Mouse (Mus musculus): Measurements from ENCODE around the gene Atg9a.

Atg9a gene

DNA sequence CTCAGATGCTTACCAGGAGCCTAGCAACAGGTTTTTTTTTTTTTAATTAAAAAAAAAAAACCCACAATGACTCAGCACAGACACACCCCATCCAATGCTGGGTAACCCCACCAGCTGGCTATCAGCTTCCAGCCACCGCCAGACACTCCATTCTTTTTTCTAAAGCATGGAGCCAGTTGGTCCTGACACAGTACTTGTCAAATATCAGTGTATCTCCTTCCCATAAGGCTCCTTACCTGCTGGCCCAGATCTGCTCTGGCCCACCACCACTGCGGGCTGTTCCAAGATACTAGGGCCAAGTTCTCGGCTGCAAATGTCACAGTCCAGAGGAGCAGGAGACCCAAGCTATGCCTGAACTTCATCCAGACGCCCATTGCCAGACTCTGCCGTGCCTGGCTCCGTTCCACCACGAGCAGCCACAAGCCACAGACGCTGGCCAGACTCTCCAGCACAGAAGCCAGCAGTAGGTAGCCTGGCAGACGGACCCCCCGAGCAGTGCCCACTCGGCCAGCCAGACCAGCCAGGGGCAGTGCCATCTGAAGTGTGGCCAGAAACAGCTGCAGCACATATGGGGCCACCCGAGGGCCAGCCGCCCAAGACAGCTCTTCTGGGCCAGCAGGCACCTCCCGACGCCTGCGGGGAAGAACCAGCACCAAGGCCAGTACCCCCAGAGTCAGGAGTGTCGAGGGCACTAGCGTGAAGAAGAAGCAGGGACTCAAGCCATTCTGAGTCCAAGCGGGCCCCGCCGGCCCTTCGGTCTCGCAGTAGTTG lies 12.5 kb downstream of the Atg9a start:
- in situ Hi-C loops (cut with MboI; ENCODE audit: unreplicated experiment in 2 of 2) = loop anchor here (5.0 kb wide), 1 partner anchor 73 kb away; no protein-coding TSS in a partner anchor

DNA sequence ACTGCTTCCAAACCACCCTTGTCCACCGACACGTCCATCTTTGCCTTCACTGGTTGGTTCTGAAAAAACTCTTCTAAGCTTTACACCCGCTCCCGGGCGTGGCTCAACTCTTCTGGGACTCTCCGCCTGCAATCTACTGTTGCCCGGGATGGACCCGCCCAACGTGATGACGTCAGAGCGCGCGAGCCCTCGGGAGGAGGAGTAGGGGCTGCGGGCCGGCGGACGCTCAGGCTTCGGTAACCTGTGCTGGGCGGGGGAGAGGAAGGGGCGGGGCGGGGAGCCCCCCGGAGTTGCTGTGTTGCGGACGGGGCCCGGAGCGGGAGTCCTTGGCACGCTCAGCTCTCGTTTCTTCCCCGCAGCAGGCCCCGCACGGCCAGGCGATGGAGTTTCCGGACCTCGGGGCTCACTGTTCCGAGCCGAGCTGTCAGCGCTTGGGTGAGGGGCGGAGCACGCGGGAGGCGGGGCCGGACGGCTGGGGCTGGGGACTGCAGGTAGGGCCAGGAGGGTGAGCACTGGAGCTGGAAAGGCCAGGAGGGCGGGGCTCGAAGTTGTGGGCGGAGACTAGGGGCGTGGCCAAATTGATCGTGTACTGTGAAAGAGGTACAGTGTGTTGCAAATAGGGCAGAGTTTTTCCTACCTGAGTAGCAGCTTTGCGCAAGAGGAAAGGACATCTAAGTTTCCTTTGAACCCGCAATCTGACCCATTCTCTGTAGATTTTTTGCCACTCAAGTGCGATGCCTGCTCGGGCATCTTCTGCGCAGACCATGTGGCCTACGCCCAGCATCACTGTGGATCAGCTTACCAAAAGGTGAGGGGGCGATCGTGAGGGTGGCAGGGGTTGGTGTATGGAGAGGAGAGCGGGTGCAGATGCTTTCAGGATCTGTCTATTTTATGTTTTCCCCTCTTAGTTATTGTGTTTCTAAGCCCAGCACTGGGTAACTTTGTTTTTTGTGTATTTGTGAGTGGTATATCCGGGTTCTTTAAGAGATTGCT lies 23.2 kb downstream of the Atg9a start, which contains the start of gene Zfand2b:
TSS of gene Zfand2b (plus strand) at position 175 of the 993 bp plus-strand sequence.
- in situ Hi-C loops (cut with MboI; ENCODE audit: unreplicated experiment in 2 of 2) = no loop called here

DNA sequence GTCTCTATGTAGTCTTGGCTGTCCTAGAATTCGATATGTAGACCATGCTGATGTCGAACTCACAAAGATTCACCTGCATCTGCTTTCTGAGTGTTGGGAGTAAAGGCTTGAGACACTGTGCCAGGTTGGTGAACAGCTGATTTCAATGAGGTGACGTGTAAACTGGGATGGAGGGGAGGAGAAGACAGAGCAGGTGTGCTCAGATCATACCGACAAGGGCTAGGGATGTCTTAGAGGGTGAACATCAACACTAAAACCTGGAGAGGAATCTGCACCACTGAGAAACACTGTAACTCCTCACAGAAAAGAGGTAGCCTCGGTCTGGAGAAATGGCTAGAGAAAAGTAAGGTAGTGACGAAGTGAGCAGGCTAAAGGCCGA lies 23.9 kb downstream of the Atg9a start:
- in situ Hi-C loops (cut with MboI; ENCODE audit: unreplicated experiment in 2 of 2) = no loop called here

DNA sequence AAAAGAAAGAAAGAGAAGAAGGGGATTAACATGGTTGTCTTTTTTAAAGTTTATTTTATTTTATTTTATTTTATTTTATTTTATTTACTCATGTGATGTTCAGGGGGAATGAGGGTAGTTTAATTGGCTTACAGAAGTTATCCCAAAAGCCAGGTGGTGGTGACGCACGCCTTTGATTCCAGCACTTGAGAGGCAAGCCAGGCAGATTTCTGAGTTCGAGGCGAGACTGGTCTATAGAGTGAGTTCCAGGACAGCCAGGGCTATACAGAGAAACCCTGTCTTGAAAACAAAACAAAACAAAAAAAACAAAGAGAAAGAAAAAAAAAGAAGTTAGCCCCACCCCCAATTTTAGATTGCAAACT lies 31.8 kb downstream of the Atg9a start:
- in situ Hi-C loops (cut with MboI; ENCODE audit: unreplicated experiment in 2 of 2) = no loop called here

DNA sequence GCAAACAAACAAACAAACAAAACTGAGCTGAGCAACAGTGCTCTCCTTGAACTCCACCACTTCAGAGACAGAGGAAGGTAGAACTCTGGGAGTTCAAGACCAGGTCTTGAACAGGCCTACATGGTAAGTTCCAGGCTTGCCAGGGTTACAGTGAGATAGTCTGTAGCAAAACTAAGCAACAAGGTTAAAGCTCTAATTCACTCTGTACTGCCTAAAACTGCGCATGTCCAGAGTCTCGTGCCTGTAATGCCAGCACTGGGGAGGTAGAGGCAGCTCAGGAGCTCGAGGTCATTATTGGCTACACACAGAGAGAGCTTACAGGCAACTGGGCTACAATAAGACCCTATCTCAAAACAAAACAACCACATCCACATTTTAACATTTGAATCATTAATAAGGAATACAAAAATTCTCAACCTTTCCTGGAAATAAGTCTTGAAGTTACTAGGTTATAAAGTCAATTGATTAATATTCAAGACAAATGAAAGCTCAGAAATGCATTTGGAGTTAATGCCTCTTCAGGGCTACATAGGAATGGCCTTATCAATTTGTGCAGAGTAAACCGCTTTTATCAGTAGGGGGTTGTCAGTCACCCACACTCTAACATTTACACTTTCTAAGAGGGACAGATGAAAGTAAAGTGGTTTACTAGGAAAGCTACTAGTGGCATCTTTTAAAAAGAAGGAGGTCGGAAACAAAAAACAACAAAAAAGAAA lies 32.3 kb downstream of the Atg9a start:
- in situ Hi-C loops (cut with MboI; ENCODE audit: unreplicated experiment in 2 of 2) = no loop called here

DNA sequence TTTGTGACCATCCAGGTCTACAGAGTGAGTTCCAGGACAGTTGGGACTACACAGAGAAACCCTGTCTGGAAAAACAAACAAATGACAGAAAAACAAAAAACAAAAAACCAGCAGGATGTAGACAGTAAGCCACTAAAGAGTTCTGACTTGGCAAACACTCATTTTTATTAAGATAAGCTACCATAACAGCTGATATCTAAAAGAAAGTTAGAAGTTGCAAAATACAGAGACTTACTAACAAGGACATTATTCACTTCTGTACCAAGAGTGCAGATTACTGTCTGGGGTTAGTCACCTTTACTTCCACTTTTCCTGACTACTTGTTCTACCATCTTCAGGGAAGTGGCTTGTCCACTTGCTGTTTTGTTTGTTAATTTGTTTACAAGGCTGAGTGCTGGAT lies 33.0 kb downstream of the Atg9a start:
- in situ Hi-C loops (cut with MboI; ENCODE audit: unreplicated experiment in 2 of 2) = no loop called here

DNA sequence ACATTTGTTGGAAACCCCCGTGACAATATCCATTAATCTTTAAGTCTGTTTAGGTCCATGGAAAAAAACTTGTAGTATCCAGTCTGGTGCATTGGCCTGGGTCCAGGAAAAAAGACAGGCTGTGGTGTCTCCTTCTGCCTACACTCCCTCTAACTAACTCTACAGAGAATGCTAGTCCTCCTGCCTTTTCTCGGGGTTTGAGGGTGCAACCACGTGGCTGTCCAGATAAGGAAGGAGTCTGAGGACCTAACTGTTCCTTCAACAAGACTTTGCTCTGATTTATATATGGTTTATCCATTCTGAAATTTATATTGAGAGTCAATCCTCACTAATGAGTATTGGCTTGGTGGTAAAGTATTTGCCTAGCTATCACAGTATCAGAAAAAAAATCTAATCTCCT lies 36.2 kb downstream of the Atg9a start:
- in situ Hi-C loops (cut with MboI; ENCODE audit: unreplicated experiment in 2 of 2) = no loop called here

DNA sequence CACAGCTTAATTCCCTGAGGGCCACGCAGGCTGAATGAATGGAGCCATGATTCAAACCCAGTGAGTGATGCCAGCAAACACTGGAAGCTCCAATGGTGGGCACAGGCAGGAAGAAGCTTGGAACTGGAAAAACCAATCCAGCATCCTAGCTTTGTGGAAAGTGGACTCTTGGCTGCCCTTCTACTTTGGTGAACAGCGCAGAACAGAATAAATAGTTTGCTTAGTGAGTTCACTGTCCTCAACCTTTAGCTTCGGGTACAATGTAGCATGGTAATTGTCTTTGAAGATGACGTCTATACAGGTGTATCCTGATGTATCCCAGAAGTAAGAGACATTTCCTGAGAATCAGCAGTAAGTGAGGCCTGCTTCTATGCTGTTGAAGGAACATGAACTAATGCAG lies 43.3 kb downstream of the Atg9a start:
- in situ Hi-C loops (cut with MboI; ENCODE audit: unreplicated experiment in 2 of 2) = no loop called here

DNA sequence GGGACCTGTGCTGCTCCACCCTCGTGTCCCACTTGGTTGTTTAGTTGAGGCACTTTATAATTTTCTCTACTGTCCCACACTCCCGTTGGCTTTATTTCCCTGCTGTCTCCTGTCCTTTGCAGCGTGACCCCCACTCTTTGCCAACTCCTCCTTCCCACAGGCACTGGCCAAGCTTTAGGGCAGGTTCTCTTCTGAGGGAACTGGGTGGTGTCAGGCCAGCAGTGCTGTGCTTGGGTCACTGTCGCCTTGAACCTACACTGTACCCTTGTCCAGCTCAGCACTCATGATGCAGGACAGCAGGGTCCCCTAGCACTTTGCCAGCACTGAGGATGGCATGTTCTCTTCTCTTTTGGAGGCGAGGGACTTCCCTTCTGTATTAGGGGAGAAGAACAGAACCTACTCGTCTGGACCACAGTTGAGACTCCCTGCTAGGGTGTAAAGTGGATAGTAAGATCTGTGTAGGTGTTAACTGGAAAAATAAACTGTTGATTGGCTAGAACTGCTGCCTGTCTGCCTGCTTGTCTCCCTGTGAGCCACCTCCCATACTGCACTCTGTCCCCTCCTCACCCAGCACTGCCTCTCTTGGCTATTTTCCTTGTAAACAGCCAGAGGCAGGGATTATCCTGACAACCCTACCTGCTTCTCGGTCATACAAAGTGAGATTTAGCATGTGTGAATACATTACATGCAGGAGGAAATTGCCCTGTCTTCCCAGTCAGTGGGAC lies 44.4 kb downstream of the Atg9a start:
- in situ Hi-C loops (cut with MboI; ENCODE audit: unreplicated experiment in 2 of 2) = no loop called here

DNA sequence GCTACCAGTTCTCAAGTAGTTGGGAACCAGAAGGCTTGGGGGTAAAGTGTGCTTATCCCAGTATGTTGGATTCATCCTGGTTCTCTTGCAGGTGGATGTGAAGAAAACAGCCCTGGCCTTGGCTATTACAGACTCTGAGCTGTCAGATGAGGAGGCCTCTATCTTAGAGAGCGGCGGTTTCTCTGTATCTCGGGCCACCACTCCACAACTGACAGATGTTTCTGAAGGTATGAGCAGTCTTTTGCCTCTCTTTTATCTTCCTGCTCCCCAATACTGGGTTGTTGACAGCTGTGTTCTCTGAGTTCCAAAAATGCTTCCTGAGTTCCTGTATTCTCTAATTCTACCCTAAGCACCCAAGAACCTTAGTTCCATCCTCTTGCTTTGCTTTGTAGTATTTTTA lies 46.4 kb downstream of the Atg9a start:
- in situ Hi-C loops (cut with MboI; ENCODE audit: unreplicated experiment in 2 of 2) = no loop called here

DNA sequence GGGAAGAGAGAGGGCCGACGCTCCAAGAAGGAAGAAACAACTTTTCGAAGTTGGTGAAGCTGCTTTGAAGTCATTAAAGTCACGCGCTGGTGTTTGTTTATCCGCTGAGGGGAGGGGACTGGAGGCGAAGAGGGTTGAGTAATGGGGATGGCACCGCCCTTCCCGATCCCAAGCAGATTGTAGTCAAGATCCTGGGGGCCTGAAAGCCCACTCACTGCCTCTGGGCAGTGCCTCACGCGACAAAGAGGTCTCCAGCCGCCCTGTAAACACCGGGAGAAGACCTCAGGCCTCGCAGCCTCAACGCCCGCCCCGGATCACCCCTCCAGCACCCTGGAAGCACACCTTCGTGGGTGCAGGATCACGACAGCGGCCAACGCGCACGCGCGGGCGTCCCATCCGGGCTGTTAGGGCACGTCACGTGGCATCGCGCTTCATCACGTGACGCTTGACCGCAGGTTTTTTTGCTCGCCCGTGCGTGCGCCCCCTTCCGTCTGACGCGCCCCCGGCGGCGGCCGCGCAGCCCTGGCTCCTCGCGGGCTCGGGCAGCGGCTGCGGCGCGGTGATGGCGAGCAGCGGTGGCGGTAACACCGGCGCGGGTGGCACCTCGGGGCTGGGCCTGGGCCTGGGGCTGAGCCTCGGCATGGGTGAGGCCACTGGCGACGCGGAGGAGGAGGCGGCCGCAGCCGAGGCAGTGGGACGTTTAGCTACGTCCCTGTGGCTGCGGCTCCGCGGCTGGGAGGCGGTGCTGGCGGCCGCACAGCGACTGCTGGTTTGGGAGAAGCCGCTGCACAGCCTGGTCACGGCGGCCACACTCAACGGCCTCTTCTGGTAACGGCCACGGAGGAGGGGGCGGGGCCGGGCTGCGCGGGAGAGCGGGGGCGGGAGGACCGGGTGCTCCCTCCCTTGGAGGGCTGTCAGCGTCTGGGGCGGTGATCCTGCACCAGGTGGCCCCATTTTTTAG lies 49.4 kb downstream of the Atg9a start, which contains the start of the genes Cnppd1 and Retreg2:
TSS of gene Cnppd1 (minus strand) at position 411 of the 961 bp plus-strand sequence.
TSS of gene Retreg2 (plus strand) at position 478 of the 961 bp plus-strand sequence.
- in situ Hi-C loops (cut with MboI; ENCODE audit: unreplicated experiment in 2 of 2) = no loop called here

DNA sequence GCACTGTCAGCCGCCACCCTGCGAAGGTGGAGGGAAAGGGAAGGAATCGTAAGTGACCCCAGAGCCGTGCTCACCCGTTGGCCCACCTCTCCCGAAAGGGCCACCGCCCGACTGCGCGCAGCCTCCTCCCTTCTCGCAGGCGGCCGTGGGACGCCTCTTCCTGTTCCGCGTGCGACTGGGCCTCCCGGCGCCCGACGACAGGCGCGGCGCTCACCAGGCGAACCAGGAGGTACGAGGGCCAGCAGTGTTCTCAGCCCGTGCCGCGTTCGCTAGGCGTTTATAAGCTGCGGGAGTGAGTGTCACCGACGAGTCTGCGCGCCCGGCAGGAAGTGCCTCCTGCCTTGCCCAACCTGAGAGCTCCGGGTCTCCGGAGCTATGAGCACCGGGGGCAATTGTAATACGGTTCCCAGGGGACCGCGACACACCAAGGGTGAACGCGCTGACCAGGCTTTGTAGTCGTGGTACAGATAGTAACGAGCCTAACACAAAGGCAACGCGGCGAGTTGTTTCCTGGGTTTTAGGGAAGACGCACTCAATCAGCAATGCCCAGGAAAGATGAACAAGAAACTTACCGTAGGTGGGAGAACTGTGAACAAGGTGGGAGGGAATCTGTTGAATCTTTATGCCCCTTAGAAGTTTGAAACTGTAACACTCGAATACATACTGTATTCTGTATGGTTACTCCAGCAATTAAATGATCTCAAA lies 50.4 kb downstream of the Atg9a start:
- in situ Hi-C loops (cut with MboI; ENCODE audit: unreplicated experiment in 2 of 2) = no loop called here

DNA sequence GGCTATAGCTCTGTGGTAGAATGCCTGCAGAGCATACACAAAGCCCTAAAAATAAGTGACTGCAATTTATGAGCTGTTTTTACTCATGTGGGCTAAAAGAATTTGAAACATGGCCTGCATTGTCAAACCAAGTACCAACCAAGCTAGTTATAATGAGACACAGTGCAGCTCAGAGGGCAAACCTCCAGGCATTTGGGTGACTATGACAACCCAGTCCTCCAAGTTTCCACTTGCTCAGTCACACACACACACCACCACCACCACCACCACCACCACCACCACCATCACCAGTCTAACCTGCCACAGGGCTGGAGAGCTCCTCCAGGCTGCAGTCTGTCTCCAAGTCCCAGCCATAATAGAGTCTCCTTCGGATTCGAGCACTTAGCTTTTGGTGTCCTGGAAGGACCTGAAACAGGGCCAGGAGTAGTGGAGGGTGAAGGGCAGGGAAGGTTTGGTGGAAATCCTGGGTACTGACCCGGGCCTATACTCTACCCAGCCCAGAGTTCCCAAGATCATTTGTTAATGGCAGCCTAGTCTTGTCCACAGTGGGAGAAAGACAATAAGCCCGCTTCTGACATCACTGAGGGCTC lies 51.3 kb downstream of the Atg9a start:
- in situ Hi-C loops (cut with MboI; ENCODE audit: unreplicated experiment in 2 of 2) = no loop called here

DNA sequence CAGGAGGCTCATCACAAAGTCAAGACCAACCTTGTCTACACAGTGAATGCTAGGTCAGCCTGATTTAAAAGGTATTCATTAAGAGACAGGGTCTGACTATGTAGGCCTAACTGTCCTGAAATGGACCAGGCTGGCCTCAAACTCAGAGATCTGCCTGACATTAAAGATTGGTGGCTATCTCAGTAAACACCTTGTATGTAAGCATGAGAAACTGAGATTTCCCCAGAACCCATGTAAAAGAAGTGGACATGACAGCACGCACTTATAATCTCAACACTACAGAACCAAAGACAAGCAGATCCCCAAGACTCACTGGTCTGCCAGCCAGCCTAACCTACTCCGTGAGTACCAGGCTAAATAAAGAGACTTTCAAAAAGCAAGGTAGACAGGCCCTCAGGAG lies 53.5 kb downstream of the Atg9a start:
- in situ Hi-C loops (cut with MboI; ENCODE audit: unreplicated experiment in 2 of 2) = no loop called here

DNA sequence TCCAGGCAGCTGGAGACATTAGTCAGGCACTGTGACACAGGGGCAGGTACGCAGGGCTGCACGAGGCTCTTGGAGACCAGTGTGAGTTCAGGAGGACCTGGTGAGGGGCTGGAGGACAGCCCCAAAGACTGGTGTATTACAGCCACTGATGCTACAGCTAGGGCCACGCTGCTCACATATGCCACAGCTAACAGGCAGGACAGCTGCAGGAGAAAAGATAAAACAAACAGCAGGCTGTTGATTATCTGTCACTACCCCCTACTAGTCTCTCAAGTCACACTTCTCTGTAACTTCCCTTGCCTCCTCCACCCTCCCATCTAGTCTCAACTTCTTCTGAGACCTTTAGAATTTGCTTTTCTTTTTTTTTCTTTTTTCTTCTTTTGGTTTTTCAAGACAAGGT lies 55.3 kb downstream of the Atg9a start:
- in situ Hi-C loops (cut with MboI; ENCODE audit: unreplicated experiment in 2 of 2) = no loop called here

DNA sequence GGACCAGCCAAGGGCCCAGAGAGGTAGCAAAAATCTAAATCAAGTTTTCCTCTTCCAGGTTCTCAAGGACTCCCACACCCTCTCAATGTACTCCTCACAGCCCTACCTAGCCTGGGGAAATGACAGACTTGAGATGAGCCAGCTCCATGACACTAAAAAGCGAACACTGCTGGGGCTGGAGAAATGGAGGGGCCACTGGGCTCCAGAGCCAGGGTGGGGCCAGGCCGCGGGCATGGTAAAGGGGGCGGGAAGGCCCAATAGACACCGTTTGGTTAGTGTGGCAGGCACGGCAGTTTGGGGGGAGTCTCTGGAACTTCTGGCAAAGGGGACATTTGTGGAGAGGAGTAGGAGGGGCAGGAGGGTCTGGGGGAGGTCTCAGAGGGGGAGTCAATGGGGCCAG lies 55.7 kb downstream of the Atg9a start:
- in situ Hi-C loops (cut with MboI; ENCODE audit: unreplicated experiment in 2 of 2) = no loop called here

DNA sequence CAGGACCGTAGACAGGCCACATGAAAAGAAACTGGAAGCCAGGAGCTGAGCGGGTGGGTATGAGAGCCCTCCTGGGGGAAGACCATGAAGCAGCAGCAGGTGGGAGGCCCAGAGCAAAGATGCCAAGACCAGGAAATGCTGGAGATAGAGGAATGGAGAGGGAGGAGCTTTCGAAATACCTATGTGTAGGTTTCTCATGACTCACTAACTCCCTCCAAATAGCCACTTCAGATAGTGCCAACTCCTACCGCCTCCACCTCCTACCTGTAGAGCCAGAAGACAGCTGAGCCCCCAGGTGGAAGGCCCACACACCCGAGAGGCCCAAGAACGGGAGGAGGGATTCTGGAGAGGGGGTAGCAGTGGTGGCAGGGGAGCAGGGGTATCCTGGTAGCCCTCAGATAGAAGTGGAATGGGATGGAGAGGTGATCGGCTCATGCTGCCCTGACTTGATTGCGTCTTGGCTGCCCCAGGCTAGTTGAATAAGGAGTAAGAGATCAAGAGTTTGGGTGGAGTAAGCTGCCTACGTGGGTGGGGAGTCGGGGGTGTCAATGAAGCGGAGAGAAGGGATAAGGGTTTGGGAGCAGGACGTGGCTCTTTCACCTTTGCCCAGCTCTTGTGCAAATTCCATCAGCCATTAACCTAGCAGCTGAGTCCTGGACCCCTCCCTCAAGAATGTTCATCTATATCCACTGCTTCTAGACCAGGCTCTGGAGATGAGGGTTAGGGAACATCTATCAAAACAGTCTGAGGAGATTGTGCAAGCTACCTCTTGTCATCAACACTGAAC lies 58.4 kb downstream of the Atg9a start, which contains the start of gene Slc23a3:
TSS of gene Slc23a3 (minus strand) at position 470 of the 787 bp plus-strand sequence.
- in situ Hi-C loops (cut with MboI; ENCODE audit: unreplicated experiment in 2 of 2) = no loop called here

Measured in v-Abl transformed pro-B cells (cell line).